Mouse (Mus musculus): ENCODE results near the gene Pou5f2.

Gene Pou5f2

DNA sequence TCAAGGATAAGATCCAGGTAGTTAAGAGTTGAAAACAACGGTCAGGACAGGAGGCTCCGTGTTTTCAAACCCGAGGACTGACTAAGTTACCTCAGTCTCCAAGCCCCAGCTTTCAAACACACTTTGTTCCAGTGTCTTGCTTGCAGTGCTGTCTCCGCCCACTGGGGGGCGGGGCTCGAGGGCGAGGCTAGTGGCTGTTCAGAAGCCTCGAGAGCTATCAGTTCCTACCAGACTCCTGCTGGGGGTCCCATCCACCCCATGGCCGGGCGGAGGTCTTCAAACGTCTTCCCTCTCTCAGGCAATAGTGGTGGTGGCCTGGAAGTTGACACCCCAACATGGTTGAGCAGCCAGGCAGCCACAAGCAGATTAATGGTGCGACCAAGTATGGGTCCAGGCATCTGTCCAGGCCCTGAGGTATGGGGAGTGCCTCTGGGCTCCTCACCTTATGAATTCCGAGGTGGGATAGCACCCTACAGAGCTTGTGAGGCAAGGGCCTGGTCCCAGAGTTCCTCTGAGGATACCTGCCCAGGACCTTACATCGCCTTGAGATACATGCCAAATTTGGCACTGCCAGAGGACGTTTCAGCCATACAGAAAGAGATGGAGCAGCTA lies at the start of gene Pou5f2:
Gene Pou5f2 (plus strand): TSS at position 220 of the 612 bp plus-strand sequence.
- DNase-seq (ENCODE audit: low spot score in 2 of 2), result no peak

DNA sequence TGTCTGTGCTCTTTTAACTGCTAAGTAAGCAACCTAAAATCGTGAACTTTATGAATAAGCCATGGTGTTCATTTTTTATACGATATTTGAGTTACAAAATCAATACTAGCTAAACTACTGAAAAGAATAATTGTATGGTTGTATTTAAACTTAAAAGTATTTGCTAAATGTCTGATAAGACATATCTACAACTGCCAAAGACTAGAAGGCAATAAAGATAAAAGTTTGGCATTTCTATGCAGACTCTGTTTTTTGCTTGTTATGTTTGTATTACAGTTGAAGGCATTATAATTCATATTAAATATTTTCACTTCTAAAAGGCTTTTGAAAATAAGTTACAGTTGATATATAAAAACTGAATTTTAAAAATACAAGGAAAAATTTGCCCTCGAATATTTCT lies 48.5 kb upstream of the Pou5f2 start:
- DNase-seq (ENCODE audit: low spot score in 2 of 2), result no peak

DNA sequence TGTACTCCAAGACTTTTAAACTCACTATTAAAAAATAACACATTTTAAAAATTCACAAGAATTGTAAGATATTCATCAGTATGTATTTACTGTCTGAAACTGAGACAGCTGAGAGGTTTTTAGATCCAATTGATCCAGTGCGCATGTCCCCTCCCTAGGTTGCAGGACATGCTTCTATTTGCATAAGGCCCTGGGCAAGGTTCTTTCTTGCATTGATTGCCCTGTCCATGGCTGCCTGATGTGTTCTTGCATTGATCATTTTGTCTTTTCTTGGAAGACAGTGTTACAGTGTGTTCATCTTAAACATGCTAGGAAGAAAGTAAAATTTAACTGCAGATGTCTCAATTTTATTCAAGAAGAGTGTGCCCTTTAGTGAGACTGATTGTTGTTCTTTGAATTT lies 47.6 kb upstream of the Pou5f2 start:
- DNase-seq (ENCODE audit: low spot score in 2 of 2), result no peak

DNA sequence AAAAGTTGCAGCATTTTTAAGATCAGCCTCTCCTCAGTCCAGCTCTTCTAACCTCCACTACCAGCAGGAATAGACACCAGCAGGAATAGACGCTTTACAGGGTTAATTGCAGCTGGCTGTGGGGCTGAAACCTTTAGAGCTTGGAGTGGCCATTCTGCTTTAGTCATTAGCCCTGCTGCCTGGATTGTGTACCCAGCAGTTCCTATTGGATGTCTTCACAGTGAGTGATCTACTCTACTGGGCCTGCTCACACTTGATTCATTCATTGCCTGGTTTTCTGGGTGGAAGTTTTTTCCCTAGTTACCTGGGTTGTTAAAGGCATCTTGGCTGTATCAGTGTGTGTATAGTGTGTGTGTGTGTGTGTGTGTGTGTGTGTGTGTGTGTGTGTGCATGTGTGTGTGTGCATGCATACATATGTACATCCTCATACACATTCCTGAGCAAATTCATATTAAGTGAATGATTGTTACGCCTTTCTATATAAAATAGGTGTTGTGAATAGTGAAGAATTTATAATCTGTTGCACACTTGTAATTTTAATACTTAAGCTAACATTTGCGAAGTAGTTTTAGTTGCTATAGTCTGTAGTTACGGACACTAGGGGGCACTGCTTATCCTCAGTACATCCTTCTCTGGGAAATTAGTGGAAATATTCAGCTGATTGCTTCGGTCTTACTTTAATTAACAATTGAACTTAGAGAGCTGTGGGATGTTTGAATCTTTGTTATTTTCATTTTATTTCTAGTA lies 42.4 kb upstream of the Pou5f2 start:
- peak; percentile 9 to 63 for DNase-seq (ENCODE audit: low spot score in 2 of 2)

DNA sequence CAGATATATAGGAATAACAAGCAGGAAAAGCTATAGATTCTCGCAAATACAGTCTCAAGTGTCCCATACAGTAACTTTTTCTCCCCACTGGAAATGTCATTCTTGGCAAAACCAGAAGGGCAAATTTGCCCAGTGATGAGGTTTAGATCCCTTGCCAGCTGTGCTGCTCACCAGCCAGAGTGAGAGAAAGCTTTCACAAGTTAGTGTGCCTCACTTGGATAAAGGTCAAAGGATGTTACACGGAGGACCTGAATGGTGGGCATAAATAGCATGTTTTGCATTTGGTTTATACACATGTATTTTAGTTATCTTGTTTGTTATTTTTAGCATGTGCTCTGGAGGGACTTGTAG lies 41.9 kb upstream of the Pou5f2 start:
- no peak for DNase-seq (ENCODE audit: low spot score in 2 of 2)

DNA sequence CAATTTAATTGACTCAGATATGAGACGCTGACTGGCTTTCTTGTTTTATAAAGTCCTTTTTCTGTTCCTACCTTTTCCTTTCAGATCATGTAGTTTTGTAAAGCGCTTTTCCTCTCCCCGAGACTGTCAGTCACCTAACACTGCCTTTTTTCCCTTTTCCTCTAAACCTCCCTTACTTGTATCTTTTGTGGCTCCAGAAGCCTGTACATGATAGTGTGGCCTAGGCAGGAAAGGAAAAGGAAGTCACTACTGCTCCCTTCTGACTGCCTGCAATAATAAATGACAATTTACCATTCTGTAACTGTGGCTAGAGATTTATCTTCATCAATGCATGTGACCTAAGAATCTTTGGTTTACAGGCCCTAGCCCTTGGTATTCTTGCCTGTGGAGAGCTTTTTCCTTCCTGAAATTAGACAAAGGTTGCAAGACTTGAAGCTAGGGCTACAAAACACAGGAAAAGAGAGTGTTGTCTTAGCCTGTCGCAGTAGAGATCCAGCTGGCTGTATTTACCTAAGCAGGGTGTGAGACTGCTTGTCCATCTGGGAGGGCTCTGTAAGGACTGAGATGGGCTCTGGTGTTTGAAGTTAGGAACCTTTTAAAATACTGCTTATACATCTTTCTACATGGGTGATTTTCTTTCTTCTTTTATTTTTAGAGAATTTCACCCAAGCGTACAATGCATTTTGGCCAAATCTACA lies 33.4 kb upstream of the Pou5f2 start:
- no peak for DNase-seq (ENCODE audit: low spot score in 2 of 2)

DNA sequence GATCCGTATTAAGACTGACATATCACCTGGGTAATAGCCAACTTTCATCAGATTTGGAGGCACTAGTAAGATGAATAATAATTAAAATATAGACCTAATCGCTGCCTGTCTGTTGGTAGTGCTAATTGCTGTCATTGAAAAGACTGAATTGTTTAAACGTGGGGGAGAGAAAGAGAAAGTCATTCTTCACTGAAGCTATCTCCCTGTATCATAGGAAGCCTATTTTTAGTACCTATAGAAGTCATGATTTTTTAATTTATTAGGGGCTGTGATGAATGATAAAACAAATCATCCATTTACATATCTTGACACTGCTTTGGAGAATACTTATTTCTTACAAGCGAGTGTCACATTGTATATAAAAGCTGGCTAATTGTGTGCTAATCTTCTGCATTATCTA lies 20.1 kb upstream of the Pou5f2 start:
- no peak for DNase-seq (ENCODE audit: low spot score in 2 of 2)

DNA sequence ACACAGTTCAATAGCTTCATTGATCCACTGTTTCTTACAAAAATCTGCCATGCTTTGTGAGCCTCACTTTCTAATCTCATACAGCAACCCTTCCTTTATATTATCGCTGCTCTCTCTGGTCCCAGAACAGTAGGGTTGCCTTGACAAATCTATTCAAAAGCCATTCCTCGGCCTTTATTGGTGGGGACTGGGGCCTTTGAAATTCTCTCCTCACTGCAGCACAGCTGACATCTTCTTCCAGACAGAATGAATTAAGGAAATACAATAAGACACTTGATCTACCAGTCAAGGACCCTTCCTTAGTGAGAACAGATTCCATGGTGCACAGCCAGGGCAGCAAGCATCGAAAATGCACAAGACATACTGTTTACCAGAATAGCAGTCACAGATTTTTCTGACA lies 19.4 kb upstream of the Pou5f2 start:
- no peak for DNase-seq (ENCODE audit: low spot score in 2 of 2)

DNA sequence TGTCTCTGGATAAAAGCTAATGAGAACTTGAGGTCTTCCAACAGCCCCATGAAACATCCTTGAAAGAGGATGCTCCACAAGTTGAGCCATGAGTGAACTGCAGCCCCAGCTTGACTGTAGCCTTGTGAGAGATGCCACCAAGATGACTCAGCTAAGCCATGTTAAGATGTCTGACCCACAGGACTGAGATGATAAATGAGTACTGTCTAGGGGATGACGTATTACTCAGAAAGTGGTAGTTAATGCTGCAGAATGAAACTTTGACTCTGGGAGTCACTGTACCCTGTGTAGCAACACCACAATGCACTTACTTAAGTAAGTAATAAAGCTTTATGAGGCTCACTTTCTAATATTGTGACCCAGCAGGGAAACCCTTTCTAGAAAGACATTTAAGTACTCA lies 14.5 kb upstream of the Pou5f2 start:
- DNase-seq (ENCODE audit: low spot score in 2 of 2), result no peak

DNA sequence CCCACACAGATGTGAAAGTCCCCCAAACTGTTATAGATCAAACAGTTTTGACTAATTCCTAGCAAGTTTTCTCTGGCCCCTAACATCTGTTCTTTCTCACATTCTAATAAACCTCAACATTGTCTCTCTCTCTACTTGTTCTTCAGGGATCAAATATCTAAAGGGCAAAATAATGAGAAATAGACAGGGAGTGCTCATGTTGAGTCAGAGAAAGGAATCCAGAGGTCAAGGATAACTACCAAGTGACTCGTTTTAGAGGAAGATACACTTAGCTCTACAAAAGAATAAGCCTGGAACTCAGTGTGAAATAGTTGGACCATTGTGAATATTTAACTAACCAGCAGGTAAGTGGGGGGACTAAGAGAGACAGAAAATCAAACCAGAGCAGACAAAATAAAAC lies 8.1 kb downstream of the Pou5f2 start:
- no peak for DNase-seq (ENCODE audit: low spot score in 2 of 2)

DNA sequence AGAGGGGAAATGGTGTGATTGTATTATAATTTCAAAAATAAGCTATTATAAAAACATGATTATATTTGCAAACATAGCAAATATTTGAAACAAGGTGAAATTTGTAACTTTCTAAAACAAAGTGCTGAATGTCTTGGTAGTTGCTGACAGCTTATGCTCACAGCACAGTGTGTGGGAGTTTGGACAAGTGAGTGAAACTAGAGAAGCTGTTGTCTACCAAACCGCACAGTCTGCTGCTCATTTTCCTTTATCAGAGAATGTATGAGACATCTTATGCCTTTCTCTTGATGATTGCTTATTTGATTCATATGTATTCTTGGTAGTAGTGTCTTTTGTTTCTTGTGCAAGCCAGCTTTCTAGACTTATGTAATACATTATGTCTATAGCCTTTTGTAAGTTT lies 12.5 kb downstream of the Pou5f2 start:
- DNase-seq (ENCODE audit: low spot score in 2 of 2), result peak in 1 of 2 experiments; percentile 19

DNA sequence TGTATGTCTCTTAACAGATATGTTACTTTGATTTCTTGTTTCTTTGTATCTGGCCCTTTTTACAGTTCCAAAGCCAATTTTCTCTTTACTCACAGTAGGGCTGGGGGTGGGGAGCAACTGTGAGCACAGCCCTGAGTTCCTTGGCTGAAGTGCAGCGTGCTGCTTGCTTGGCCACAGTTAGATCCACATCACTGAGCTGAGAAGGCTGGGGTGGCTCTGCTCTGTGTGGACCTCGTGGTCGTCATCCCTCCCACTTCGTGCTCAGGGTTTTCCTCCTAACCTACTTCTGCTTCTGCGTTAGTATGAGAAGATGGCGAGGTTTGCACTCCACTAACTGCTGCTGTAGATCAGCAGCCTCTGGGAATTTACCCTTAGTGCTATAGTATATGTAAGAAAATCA lies 18.5 kb downstream of the Pou5f2 start:
- no peak for DNase-seq (ENCODE audit: low spot score in 2 of 2)

DNA sequence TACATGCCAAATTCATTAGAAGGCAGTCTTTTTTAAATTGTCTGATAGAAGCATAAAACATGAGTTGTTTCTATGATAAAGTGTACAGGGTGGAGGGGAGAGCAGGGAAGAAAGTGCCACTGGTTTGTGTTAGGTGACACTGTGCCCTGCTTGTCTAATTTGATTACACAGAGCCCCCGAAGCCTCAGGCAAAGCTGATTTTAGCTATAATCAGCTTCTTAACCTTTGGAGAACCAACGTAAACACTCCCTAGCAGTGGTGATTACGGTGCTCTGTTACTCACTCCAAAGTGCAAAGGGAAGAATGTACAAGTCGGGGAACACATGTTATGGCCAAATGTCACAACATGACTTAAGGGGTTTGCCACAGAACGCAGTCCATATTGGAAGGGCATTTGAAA lies 20.4 kb downstream of the Pou5f2 start:
- DNase-seq (ENCODE audit: low spot score in 2 of 2), result no peak

All from frontal cortex, postnatal 36 days (tissue).